Mouse (Mus musculus) hindbrain, embryonic 12.5 days (tissue): ENCODE measurements around the gene Prkar1b. TPM values are rescaled to one million over a fixed set of nuclear protein-coding genes. Genes with fewer than 3 reads are reported as not detected.

Experiments
- ATAC-seq: fragments of 200-750 bp; cut with Nextera tagmentation; 2 replicates; pipeline ENCODE4 v1.8.0; 2017; ENCODE audit warnings: moderate TSS enrichment; ENCODE audit not compliant: low FRiP score
- H3K27ac ChIP-seq: fragments of 300-500 bp; sonication (generic); 2 replicates; pipeline ENCODE4 v1.5.1; 2016; ENCODE audit warnings: mild to moderate bottlenecking
- H3K27me3 ChIP-seq: fragments of 300-500 bp; sonication (generic); 2 replicates; pipeline ENCODE4 v1.6.1; 2016; ENCODE audit warnings: mild to moderate bottlenecking
- H3K36me3 ChIP-seq: fragments of 300-500 bp; sonication (generic); 2 replicates; pipeline ENCODE4 v1.6.1; 2016; ENCODE audit warnings: mild to moderate bottlenecking
- H3K4me1 ChIP-seq: fragments of 300-500 bp; sonication (generic); 2 replicates; pipeline ENCODE4 v1.6.1; 2016
- H3K4me2 ChIP-seq: fragments of 300-500 bp; sonication (generic); replicated peaks from 2 replicates; pipeline ENCODE4 v1.6.1; 2016; ENCODE audit warnings: mild to moderate bottlenecking
- H3K4me3 ChIP-seq: fragments of 300-500 bp; sonication (generic); 2 replicates; pipeline ENCODE4 v1.5.1; 2016; ENCODE audit warnings: mild to moderate bottlenecking
- H3K9ac ChIP-seq: fragments of 300-500 bp; sonication (generic); 2 replicates; pipeline ENCODE4 v1.6.1; 2016; ENCODE audit warnings: mild to moderate bottlenecking, moderate library complexity
- H3K9me3 ChIP-seq: fragments of 300-500 bp; sonication (generic); replicated peaks from 2 replicates; pipeline ENCODE4 v1.6.1; 2016; ENCODE audit warnings: mild to moderate bottlenecking
- WGBS: fragments of 180-500 bp; shearing (Covaris S2); methylation state at CpG from one replicate; pipeline ENCODE4 v1.1.7; 2016; 5-methylcytosine and 5-hydroxymethylcytosine counted together
- polyA plus RNA-seq: library from polyadenylated mRNA; unstranded; fragments of >200 nt; fragmentation: Nextera tagmentation; extraction: Ambion mirVana; gene quantifications from 2 replicates; pipeline ENCODE4 v1.2.1, GENCODE M21; 2016

Gene Prkar1b
- polyA plus RNA-seq = 70.1 and 72.6 TPM in 2 replicates

DNA sequence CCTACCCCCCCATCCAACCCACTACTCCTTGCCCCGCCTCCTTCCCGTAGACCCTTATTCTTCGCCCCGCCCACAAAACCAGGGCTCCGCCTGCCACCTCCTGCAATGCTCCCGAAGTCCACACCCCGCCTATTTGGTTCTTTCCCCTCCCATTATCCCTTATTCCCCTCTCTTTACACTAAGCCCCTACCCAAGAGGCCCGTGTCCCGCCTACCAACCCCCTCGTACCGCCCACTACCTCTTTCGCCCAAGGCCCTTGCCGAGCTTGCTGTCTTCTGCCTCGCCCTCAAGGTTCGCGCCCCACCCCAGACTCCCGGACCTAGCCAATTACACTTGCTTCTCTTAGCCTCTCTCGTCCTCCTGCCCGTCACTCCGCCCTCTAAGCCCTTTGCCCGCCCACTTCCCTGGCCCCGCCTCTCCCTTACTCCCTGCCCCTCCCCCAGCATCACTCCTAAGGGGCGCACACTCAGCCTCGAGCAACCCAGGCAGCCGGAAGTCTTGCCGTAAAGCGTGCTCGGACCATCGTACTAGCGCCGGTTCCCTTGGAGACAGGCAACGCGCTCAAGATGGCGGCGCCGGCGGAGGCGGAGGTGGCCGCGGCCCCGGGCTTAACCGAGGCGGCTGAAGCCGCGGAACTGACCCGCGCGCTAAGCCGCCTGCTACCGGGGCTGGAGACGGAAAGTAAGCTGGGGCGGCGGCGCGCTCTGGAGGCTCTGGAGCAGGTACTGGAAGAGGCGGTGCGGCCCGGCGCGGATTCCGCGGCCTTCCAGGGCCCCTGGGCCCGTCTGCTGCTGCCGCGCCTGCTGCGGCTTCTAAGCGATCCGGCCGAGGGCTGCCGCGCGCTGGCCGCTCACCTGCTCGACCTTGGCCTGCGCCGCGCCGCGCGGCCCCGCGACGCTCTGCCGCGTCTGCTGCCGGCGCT is at the start of gene Prkar1b, which contains the start of gene Dnaaf5:
Prkar1b (minus strand) TSS at position 321 of the 922 bp plus-strand sequence.
Dnaaf5 (plus strand) TSS at position 543 of the 922 bp plus-strand sequence.
- Histone ChIP-seq H3K27ac (peak within 1 kb of the TSS; percentile 85), H3K36me3 (peaks cover 30% of the 10 kb centered on the region), H3K4me1 (peaks cover 21% of the 10 kb centered on the region), H3K9ac (peak within 1 kb of the TSS; percentile 88), H3K4me3 (peak within 1 kb of the TSS; percentile 80), H3K9me3 (no peaks in the 10 kb centered on the region), H3K4me2 (peak within 1 kb of the TSS; percentile 98), H3K27me3 (no peaks in the 10 kb centered on the region)
- under 1% methylated on average over 72 of the region's 87 CpGs for WGBS
- peak; percentile 95 for ATAC-seq

DNA sequence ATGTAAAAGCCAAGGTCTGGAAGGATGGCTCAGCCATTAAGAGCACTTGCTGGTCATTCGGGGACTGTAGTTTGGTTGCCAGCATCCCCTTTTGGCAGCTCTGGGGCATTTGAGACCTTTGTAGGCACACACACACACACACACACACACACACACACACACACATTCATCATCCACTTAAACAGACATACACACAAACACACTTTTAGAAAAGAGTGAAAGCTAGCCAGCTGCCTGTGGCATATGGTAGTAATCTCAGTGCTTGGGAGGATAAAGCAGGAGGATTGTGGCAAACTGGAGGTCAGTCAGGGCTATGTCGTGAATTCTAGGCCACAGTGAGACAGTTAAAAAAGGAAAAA is 49.8 kb upstream of the Prkar1b start:
- Histone ChIP-seq H3K9me3 (no peaks in the 10 kb centered on the region), H3K4me3 (peak overlapping the region; percentile 95), H3K4me1 (peaks cover 22% of the 10 kb centered on the region), H3K36me3 (no peaks in the 10 kb centered on the region), H3K4me2 (peak overlapping the region; percentile 79), H3K9ac (peak overlapping the region; percentile 92), H3K27me3 (no peaks in the 10 kb centered on the region), H3K27ac (peak overlapping the region; percentile 80)
- 47% methylated on average over 2 of the region's 2 CpGs for WGBS
- ATAC-seq = no peak

DNA sequence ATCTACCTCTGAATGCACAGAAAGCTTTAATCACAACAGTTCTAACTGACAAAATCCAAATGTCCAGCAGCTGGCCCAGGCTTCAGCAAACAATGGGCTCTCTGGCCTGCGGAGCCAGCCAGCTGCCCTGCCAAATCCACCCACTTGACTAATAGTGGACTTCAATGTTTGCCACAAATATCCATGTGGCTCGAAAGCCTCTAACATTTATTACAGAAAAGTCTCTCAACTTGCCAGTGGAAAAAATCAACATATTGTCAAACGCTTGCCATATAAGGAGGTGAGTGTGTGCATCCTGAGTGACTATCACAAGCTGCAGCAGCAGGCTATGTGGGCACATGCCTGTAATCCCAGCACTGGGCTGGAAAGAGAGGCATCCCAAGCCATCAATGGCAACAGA is 49.0 kb upstream of the Prkar1b start:
- 85% methylated on average over 3 of the region's 3 CpGs for WGBS
- H3K27me3 ChIP-seq = no peaks in the 10 kb centered on the region
- no peak overlapping the region for H3K4me2 ChIP-seq
- no peaks in the 10 kb centered on the region for H3K9me3 ChIP-seq
- H3K9ac ChIP-seq = no peak overlapping the region
- no peak overlapping the region for H3K4me3 ChIP-seq
- H3K36me3 ChIP-seq = no peaks in the 10 kb centered on the region
- no peak for ATAC-seq
- H3K4me1 ChIP-seq = peaks cover 22% of the 10 kb centered on the region
- H3K27ac ChIP-seq = no peak overlapping the region

DNA sequence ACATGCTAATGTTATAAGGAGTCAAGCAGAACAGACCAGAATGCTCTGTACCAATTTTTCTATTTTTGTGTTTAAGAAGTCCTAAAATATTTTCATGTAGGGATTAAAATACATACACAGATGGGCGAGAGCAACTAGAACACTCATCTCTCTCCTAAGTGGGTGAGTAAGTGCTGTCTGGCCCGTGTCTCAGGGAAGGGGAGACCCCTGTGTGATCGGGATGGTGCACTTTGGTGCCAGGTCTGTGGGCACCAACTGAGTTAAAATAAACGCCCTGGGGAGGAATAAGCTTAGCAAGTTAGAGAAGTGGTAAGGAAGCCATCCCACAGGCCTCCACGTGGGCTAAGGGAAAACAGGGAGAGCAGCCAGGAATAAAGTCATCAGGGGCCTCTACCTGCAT is 41.2 kb upstream of the Prkar1b start:
- Histone ChIP-seq H3K36me3 (peaks cover 20% of the 10 kb centered on the region), H3K9me3 (no peaks in the 10 kb centered on the region), H3K27me3 (no peaks in the 10 kb centered on the region), H3K4me2 (no peak overlapping the region), H3K27ac (no peak overlapping the region), H3K9ac (no peak overlapping the region), H3K4me3 (no peak overlapping the region), H3K4me1 (no peaks in the 10 kb centered on the region)
- WGBS = 76% methylated on average over 5 of the region's 5 CpGs
- no peak for ATAC-seq

DNA sequence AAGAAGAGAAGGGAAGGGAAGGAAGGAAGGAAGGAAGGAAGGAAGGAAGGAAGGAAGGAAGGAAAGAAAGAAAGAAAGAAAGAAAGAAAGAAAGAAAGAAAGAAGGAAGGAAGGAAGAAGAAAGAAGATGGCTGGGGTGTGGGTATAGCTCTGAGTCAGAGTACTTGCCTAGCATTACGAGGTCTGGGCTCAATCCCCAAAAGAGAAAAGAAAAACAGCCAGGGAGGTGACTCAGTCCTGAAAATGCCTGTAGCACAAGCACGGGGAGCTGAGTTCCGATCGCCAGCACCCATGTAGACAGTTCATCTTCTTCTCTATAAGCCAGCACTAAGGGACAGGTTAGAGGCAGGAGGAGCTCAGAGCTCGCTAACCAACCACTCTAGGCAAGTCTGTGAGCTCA is 39.9 kb upstream of the Prkar1b start:
- no peak for ATAC-seq
- Histone ChIP-seq H3K27me3 (no peaks in the 10 kb centered on the region), H3K4me3 (no peak overlapping the region), H3K9ac (no peak overlapping the region), H3K4me2 (no peak overlapping the region), H3K9me3 (no peaks in the 10 kb centered on the region), H3K4me1 (no peaks in the 10 kb centered on the region), H3K36me3 (peaks cover 32% of the 10 kb centered on the region), H3K27ac (no peak overlapping the region)
- WGBS = 96% methylated on average over 5 of the region's 5 CpGs

DNA sequence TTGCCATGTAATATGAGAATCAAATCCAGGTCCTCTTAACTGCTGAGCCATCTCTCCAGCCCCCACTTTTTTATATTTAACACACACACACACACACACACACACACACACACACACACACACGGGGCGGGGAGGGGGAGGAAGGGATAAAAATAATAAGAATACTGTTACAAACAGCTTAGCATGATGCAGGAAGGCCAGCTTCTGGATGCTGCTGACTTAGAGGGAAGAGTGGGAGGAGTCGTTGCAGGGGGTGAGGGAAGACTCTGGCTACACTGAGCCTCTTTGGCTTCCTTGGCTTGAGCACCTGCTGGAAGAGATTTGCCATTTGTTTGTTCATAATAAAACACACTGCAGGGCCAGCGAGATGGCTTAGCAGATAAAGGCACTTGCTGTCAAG is 35.1 kb upstream of the Prkar1b start:
- Histone ChIP-seq H3K9me3 (no peaks in the 10 kb centered on the region), H3K27me3 (no peaks in the 10 kb centered on the region), H3K36me3 (peaks cover 74% of the 10 kb centered on the region), H3K4me2 (no peak overlapping the region), H3K9ac (no peak overlapping the region), H3K4me1 (no peaks in the 10 kb centered on the region), H3K4me3 (no peak overlapping the region), H3K27ac (no peak overlapping the region)
- 88% methylated on average over 4 of the region's 4 CpGs for WGBS
- no peak for ATAC-seq

DNA sequence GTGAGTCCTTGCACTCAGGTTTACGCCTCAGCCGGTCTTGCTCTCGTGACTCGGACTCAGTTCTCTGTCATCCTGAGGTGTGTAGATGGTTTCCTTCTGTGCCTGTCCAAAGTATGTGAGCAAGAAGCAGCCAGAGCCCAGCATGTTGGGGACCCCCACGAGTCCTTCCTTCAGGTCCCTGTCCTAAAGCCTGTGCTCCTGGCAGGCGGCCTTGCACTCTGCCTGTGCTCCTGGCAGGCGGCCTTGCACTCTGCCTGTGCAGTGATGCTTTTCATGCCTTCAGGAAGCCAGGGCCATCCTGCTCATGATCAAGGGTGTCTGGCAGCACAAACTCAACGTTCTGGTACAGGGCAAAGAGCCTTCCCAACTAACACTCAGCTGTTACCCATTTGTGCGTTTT is 33.8 kb upstream of the Prkar1b start:
- Histone ChIP-seq H3K9me3 (no peaks in the 10 kb centered on the region), H3K4me2 (no peak overlapping the region), H3K4me1 (no peaks in the 10 kb centered on the region), H3K27me3 (no peaks in the 10 kb centered on the region), H3K27ac (no peak overlapping the region), H3K4me3 (no peak overlapping the region), H3K36me3 (peaks cover 80% of the 10 kb centered on the region), H3K9ac (no peak overlapping the region)
- ATAC-seq = no peak
- 95% methylated on average over 9 of the region's 9 CpGs for WGBS

DNA sequence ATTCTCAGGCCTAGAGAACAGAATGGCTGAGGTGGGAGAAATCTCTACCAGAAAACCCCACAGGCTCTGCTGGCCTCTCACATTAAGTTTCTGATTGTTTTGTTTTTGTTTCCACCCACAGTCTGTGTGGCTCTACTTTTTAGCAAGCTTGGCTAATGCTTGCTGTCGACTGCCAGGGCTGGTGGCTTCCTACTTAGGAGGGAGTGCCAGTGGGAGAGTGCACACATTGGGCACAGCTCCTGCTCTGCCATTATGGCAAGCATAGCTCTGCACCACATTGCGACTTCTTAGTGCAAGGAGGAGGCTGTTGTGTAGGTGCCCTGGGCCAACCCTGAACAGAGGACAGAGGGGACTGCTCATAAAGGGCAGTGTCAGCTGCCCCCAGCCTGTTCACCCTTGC is 33.3 kb upstream of the Prkar1b start:
- WGBS = 85% methylated on average over 2 of the region's 2 CpGs
- Histone ChIP-seq H3K4me3 (no peak overlapping the region), H3K27me3 (no peaks in the 10 kb centered on the region), H3K4me1 (no peaks in the 10 kb centered on the region), H3K9me3 (no peaks in the 10 kb centered on the region), H3K9ac (no peak overlapping the region), H3K27ac (no peak overlapping the region), H3K36me3 (peaks cover 80% of the 10 kb centered on the region), H3K4me2 (no peak overlapping the region)
- no peak for ATAC-seq

DNA sequence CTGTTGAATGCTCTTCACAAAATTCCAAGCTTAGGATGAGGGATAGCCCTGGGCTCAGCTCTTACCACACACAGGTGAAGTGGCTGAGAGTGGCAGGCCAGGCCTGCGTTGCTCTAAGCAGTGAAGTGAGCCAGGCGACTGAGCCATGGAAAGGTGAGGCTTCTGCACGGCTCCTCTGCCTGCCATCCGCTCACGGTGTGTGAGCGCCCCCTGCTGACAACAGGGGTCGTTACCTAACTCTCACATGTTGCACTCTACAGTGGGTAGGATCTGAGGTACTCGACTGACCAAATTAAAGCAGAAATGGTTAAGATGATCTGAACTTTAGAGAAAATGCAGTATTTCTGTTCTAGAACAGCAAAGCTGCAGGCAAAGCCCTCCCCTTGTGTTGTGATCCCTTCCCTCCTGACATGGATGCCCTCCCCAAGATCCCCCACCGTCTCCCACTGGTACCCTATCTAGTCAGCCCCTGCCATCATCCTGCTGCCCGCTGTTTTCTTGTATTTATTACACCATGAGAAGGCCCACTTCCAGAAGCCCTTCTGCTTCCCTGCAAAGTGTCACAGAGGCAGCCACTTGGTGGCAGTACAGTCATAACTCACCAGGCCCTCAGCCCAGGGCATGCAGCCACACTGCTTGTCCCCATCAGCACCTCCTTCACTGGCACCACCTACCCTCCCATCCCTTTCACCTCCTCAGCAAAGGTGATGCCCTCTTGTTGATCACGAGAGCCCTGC is 29.3 kb upstream of the Prkar1b start:
- no peak overlapping the region for H3K27ac ChIP-seq
- peak; percentile 73; the same call in 1 of the 2 replicates for ATAC-seq
- H3K4me1 ChIP-seq = peaks cover 2% of the 10 kb centered on the region; the same call in 1 of the 2 replicates
- H3K4me2 ChIP-seq = no peak overlapping the region
- H3K36me3 ChIP-seq = peaks cover 76% of the 10 kb centered on the region
- H3K9ac ChIP-seq = no peak overlapping the region
- 35% methylated on average over 11 of the region's 11 CpGs for WGBS
- no peaks in the 10 kb centered on the region for H3K9me3 ChIP-seq
- no peak overlapping the region for H3K4me3 ChIP-seq
- H3K27me3 ChIP-seq = no peaks in the 10 kb centered on the region

DNA sequence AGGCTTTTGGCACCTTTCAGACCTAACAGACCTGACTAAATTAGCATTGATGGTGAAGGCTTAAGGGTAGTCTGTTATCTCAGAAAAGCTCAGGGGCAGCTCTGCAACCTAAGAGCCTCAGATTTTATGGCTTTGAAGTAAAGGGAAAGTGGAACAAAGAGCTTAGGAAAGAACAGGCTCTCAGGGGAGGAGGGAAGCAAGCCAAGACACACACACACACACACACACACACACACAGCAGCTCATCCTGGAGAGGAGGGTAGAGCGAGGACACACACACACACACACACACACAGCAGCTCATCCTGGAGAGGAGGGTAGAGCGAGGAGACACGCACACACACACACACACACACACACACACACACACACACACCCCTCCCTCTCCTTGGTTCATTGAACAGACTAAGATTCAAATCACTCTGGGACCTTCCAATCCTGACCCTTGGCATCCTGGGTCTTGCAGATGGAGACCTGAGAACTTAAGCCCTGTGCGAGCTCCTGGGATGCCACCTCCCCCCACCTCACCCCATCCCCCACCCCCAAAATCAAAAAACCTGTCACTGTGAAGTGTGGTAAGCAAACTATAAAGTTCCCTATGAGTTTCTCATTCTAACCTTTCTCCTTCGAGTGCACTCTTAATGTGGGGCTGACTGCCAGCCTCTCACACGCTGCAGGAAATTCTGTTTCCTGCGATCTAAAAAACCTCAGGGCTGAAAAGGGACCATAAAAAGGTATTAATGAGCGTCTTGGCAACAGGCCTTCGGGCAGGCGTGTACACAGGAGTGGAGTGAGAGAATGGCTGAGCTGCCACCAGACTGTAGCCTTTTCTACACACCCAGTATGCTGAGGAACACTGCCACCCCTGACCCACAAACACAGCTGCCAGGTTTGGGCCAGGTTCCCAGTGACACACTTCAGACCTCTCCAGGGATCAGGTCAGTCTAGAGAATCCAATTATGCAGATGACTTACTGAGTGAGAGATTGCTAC is 25.1 kb upstream of the Prkar1b start:
- Histone ChIP-seq H3K27me3 (no peaks in the 10 kb centered on the region), H3K9me3 (no peaks in the 10 kb centered on the region), H3K36me3 (peaks cover 78% of the 10 kb centered on the region), H3K4me1 (peaks cover 4% of the 10 kb centered on the region; the same call in 1 of the 2 replicates), H3K4me2 (no peak overlapping the region), H3K27ac (peak overlapping the region; percentile 7; the same call in 1 of the 2 replicates), H3K4me3 (no peak overlapping the region), H3K9ac (no peak overlapping the region)
- 72% methylated on average over 10 of the region's 10 CpGs for WGBS
- no peak for ATAC-seq

DNA sequence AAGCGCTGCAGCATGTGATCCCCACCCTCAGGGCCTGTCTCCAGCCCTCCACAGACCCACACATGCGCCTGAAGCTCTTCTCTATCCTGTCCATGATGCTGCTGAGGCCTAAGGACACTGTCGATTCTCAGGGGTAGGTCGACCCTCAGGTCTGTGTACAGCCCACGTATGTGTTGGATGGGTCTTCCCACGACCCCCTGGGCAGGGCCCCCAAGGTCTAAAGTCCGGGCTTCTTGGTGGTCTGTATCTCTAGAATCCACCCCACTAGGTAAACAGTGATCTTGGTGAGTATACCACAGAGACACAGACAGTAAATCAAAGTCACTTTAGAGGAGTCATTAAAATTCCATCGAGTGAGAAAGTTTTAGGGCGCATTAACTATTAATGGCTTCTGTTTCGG is 24.3 kb upstream of the Prkar1b start:
- Histone ChIP-seq H3K4me3 (no peak overlapping the region), H3K36me3 (peaks cover 76% of the 10 kb centered on the region), H3K27me3 (no peaks in the 10 kb centered on the region), H3K27ac (no peak overlapping the region), H3K4me1 (peaks cover 4% of the 10 kb centered on the region; the same call in 1 of the 2 replicates), H3K9ac (no peak overlapping the region), H3K4me2 (no peak overlapping the region), H3K9me3 (no peaks in the 10 kb centered on the region)
- ATAC-seq = no peak
- 79% methylated on average over 10 of the region's 10 CpGs for WGBS
